Mouse (Mus musculus) megakaryocyte, adult 5-6 weeks (primary cell): Measurements from ENCODE around the gene P2ry2. TPM values are rescaled to one million over a fixed set of nuclear protein-coding genes. Genes with fewer than 3 reads are reported as not detected.

Experiments
- ATAC-seq: 2 replicates; pipeline ENCODE4 v1.8.0; 2016; ENCODE audit warnings: mild to moderate bottlenecking, inconsistent platforms; ENCODE audit not compliant: poor library complexity, severe bottlenecking
- total RNA-seq, 2 experiments: library from RNA; stranded (forward) in 1 of 2; stranded (reverse) in 1 of 2; fragments of 153-499, 151-499 nt in 1 of 2; fragments of 221-1000, 200-1000 nt in 1 of 2; gene quantifications; 2 replicates each; pipeline versions ENCODE4 v1.2.3 to v1.2.4; 2015 to 2017

P2ry2 gene
- total RNA-seq, 2 experiments from 2014 or later, result 2.1 to 3.7 TPM

DNA sequence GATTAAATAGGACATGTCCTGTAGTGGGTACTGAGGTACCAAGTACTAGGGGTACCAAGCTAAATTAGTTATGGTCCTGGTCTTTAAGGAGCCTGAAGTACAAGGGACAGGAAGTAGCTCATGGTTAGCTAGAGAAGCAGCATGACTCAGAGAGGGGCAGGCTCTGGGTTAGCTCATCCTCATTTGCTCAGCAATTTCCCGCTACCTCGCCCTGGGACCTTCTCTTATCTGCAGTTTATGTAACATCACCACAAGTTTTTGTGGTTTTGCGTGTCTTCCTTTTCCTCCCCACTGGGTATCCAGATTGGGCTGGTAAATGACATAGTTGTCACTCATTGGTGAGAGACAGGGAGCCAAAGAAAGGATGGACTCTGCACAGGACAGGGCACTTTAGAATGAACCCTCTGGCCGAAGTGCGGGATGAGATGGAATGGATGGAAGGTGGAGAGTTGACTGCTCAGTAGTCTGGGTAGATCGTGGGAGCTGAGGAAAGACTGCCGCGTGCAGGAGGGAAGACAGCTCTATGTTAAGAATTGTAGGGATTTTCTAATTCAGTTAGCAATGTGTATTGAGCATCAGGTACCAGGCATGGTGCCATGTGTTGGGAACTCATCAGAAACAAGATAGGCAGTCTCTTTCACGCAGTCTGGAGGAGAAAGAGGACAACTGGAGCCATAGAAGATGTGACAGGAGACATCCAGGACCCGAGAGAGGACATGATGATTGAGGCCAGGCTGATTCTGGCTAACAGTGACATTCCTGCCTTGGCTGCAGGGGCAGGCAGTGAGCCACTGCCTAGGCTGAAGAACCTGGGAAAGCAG is 15.2 kb upstream of the P2ry2 start:
- peak; percentile 82 for ATAC-seq

DNA sequence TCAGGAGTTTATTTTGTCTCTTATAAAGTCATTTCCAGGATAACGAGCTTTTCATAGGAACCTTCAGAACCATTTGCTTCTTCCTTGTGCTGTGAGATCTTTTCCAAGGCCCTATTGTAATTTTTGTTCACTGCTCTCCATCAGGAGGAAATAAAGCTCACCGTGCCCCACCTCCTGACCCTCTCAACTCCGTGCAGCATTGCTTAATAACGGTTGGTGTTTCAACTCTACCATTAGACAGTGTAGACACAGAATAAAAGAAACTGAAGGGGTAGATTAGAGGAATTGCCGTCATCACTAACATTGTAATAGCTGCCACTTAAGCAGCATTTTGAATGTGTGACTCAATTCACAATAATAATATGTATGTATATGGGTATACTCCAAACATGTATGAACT is 14.2 kb upstream of the P2ry2 start:
- no peak for ATAC-seq

DNA sequence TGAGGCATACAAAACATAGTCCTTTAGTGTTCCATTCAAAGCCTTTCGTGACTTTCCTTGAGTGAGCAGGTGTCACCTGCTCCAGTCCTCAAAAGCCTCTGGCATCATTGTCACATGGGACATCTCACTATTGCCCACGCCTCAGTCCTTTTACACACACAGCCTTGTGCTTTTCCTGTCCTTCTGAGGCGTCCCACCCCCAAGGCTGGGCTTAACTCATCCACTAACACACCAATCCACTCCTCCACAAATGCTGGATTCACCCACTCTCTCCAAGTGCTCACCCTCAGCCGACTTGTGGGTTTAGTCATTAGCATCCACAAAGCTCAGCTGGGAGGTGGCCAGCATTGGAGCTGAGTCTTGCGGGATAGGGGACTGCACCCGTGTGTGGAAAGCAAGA is 4.8 kb upstream of the P2ry2 start:
- no peak for ATAC-seq

DNA sequence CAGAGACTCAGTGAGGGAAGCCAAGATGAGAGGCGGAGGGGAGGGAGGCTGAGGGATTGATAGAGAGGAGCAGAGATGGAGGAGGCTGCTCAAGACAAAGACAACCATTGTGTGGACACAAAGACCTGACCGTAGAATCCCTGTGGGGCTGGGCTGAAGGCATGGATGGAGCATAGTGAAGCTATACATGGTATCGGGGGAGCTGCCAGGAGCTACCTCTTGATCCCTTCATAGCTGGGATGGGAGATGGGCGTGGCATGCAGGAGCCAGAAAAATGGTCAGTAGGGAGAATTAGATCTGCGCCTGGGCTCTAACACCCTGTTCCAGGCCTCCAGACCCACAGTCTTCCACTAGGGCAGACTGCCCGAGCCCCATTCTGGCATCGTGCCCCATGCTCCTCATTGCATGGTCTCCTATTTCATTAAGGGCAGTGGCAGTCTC is 4.4 kb upstream of the P2ry2 start:
- ATAC-seq, result no peak

DNA sequence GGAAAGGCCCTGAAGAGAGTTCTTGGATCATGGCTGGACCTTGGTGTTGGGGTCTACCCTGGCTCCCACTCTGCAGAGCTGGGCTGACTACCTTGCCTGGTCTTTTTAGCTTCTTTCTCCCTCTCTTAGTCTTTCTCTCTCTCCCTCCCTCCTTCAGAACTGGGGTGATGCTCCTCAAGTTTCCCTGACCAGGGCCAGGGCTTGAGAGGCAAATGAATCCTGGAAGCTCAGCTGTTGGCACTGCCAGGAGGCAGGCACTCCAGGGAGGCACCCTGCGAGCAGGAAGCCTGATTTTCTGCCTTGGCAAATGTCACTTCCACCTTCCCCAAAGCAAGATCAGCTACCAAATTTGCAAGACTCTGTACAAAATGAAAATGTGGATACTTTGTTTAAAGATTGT is 2.3 kb upstream of the P2ry2 start:
- ATAC-seq, result no peak

DNA sequence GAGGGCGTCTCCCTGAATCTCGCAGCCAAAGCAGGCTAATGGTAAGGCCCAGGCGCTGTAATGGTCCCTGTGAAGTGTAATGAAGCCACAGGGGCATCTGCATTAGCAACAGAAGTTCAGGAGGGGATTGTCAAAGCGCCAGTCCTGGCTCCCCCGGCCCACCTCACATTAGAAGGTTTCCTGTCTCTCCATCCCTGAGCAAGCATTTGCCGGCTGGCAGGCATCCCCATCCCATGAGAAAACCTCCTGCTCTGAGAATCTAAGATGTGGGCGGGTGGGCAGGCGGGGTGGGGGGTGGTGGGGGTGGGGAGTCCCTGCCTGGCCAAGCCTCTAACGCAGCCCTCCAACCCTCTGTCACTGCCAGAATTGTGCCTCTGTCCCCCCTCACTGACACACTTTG is 1.4 kb upstream of the P2ry2 start:
- ATAC-seq, result no peak

DNA sequence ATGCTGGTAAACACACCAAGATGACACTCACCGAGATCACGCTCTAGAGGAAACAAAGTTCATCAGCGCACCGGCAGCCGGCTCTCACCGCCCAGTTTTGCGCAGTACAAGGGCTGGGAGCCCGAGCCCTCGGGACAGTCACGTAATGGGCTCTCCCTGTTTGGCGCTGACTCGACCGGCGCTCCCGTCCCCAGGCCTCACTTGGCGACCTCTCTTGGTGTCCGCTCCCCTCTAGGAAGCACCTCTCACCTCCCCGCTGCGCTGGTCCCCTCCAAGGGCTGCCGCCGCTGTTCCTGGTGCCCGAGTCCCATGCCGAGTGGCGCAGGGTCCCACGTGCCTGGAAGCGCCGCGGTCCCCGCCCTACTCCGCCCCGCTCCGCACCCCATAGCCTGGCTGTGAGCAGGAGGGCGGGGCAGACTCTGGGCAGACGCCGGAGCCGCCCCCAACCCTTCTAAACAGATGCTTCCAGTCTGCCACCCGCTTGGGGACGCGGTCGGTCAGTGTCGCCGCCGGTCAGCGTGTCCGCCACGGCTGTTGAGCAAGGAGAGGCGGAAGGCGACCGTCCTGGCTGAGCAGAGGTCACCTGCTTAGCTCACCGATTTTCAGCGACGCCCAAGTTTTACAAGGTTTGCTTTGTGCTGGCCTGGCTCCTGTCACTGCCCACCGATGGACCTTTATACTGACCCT is 842 bp downstream of the P2ry2 start:
- ATAC-seq, result peak; percentile 96

DNA sequence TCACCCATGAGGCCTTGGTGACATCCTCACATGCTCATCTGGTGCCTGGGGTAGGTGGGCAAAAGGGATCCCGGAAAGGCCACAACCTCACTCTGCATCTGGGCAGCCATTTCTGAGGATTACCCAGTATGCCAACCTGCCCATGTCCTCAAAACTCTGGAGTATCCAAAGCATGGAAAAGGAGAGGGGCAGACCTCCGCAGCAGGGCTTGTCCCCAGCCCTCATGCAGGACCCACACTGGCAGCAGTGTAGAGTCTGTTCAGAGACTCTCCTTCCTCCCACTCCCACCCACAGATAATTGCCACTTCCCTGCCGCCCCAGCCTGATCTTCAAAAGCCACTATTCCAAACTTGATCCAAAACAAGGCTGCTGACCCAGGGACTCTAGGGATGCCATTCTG is 1.9 kb downstream of the P2ry2 start:
- no peak for ATAC-seq

DNA sequence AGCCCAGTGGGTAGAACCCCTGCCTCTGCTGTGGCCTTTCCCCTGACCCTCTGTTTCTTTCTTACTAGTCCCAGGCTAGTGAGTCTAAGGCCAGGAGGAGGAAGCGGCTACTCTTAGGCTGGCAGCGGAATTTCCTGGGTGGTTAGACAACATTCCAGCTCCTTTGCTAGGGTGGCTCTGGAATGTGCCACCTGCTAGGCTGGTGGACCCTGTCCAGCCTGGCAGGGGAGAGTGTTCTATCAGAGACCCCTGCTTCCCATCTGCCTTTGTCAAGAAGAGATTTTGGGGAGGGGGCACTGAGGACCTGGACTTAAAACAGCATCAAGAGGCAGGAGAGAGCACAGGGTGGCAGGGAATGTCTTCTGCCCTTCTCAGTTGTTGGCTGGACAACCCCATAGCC is 6.5 kb downstream of the P2ry2 start:
- no peak for ATAC-seq

DNA sequence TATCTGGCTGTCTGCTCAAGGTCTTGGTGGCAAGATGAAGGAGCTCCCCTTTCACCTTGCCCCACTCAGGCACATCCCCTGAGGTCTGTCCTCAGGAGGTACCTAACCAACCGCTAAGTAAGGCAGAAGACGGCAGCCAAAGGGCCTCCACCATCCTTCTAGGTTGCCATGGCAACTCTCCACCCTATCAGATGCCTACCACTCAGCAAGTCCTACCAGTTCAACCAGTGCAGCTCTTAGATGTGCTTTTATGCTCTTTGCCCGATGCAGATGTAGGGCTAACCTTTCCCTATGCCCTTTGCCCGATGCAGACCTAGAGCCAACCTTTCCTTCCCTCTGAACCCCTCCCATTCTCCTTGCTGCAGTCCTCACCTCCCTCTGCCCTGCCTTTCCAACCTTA is 7.5 kb downstream of the P2ry2 start:
- no peak for ATAC-seq

DNA sequence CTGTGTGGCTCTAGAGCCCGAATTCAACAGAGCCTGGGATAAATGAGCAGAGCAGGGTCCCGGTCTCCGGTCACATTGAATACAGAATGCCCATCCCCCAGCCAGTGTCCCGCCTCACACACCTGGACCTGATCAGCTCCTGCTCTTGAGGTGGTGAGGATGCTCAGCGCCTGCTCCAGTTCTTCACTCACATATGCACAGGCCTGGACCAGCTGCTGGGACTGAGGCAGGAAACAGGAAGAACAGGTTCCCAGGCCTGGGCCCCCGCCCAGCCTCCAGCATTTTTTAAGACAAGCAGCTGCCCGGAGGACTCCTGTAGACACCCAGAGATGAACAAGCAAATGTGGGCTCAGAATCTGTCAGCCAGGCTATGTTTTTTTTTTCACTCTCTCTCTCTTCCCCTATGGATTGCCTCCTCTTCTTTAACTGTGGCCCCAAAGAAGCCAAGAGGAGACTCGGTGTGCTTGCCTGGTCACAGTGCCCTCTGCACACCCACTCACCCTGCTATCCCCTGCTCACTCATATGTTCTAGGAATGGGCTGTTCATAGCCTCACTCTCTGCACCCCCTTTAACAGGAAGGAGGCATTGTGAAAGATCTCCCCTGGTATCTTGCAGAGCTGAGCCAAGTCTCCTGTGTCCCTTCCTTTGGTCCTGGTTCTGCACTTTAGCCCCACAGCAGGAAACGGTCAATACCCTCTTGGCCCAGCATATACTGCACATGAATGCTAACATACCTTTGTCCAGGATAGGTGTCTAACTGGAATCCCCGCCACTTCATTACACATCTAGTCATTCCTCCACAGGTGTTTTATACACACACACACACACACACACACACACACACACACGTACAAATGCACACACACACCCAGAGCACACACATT is 9.0 kb downstream of the P2ry2 start:
- peak; percentile 24; the same call in 1 of the 2 replicates for ATAC-seq

DNA sequence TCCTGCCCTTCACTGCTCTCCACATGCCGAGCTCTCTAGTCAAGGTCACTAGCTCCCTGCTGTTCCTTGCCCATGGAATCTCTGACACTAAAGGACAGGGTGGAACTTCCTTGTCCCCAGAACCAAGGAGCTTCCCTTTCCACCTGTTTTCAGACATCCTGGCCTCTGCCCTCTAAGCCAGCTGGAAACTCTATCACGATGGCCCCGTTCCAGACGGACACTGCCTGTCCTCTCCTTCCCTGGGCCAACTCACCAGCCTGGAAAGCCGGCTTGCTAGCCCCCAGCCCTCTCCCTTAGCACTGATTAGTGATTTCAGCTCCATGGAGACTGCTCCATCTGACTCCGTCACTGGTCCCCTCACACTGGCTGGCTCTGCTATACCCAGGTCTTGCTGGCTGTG is 10.4 kb downstream of the P2ry2 start:
- ATAC-seq, result no peak

DNA sequence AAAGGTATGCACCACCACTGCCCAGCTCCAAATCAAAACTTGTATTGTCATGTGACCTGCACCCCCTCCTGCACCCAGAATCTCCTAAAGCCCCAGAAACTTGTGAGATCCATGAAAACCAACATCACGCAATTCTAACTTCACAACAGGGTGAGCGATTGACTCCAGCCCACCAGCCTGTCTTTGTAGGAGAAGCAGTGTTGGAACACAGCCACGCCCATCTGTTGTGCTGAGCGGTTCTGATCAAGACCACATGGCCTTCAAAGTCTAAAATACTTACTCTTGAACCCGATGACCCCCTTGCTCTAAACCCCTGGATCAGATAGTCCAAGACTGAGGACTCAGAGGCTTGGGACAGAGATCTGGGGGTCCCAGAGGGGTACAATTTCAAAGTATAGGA is 13.0 kb downstream of the P2ry2 start:
- no peak for ATAC-seq

DNA sequence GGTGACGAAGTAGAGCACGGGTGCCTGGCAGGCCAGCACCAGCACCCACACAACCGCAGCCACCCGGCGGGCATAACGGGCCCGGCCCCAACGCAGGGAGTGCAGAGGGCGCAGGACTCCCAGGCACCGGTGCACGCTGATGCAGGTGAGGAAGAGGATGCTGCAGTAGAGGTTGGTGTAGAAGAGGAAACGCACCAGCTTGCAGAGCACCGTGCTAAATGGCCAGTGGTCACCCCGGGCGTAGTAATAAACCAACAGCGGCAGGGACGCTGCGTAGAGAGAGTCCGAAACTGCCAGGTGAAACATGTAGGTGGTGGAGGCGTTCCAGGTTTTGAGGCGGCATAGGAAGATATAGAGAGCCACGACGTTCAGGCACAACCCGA is 14.1 kb downstream of the P2ry2 start:
- ATAC-seq, result no peak

DNA sequence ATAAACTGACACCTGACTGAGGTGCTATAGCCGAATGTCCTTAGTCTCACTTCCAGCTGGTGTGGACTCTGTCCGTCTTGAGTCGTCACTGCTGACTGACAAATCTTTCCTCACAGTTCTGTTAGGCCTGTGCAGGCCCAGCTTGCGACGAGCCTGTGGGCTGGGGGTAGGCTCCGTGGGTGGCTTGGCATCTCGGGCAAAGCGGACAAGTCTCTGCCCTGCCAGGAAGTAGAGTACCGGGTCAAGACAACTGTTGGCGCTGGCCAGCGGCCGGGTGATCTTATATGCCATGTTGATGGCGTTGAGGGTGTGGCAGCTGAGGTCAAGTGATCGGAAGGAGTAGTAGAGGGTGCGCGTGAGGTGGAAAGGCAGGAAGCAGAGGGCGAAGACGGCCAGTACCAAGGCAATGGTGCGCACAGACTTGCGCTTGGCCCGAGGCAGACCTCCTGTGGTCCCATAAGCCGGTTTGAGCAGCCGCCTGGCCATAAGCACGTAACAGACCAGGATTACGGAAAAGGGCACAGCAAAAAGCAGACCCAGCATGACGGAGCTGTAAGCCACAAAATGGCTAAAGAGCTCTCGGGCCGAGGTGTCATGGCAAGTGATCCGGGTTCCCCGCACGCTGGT is 14.6 kb downstream of the P2ry2 start:
- ATAC-seq, result no peak

DNA sequence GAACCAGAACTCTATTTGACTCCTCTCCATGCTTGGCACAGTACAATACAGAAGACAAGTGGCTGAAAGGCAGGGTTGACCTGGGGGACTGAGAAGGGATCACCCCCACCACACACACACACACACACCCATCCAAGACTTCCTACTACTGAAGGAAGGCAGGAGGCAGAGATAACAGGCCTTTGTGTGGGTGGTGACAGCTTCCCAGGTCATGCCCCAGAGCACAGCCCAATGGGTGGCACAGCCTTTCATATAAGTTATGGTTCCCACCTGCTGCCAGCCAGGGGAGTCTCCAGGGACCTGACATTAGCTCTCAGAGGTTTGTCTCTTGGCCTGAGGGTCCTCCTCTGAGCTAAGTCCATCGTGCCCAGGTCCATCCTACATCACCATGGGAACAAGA is 15.5 kb downstream of the P2ry2 start:
- no peak for ATAC-seq

DNA sequence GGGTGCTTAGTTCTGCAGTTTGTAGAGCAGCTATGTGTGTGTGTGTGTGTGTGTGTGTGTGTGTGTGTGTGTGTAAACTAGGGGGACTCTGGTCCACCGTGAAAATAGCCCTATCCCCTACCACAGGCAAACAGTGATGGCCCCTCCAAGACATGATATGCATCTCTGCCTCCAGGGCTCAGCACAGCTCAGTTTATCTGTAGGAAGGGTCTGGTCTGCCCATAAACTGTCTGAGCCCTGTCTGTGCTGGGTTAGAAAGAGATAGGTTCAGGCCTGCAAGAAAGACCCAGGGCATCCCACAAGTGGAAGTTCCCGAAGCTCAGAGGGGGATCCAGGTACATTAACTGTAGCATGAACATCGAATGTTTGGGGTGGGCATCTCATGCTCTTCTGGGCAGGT is 16.7 kb downstream of the P2ry2 start:
- no peak for ATAC-seq

DNA sequence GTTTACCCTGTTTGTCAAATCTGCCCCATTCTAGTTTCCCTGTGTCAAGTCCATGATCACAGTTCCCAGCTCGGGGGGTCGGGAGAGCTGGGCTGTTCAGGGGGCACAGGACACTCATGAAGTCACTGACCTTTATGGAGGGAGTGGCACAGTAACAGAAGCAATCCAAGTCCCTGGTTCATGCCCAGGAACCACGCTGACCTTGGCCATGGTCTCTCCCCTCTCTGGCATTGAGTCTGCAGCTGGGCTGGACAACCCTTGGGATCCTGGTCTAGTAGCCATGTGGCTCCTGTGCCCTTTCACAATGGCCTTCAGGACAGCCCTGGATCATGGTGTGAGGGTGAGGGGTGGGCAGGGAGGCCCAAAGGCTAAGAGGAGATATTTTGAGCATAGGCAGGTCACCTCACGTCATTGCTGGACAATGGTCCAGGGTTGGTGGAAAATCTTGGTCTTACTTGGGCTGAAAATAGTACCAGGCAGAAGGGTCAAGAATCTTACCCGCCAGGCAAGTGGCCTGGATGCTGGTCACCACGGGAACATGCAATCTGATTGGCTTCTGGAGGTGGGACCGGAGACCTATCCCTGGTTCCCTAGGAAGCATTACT is 17.3 kb downstream of the P2ry2 start:
- ATAC-seq, result no peak

DNA sequence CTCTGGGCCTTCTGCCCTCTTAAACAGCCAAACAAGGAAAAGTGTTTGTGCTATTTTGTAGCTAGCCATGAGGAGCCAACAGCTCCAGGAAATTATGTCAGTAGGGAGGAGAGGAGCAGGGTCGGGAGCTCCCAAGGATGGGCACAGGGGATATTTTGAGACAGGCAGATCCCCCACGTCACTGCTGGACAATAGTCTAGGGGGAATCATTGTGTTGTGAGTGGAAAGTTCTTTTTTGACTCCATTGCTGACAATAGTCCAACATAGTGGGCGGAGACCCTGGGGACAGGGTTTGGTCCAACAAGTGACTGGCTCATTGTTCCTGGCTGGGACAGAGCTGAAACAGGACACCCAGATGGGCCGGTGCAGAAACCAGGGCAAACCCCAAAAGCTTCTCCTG is 19.5 kb downstream of the P2ry2 start:
- ATAC-seq, result no peak

DNA sequence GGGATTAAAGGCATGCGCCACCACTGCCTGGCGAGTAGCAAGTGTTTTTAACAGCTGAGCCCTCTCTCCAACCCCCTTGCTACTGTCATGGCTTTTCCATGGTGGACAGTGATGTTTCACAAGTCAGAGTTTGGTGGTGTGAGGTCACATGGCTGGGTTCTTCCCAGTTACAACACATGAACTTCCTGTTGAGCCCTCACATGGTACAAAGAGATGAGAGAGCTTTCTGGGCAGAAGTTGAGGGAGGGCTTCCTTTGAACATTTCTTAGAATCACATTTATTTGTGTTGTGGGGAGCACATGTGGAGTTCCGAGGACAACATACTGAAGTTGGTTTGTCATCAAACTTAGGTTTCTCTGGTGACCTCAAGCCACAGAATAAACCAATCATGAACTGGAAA is 20.7 kb downstream of the P2ry2 start:
- peak; percentile 87 for ATAC-seq
